Mouse (Mus musculus) lung, adult 2 months (tissue): ENCODE results near the gene Drg1. TPM values are rescaled to one million over a fixed set of nuclear protein-coding genes. Genes with fewer than 3 reads are reported as not detected.
"Not testable (repeated sequence)": the region's sequence is repeated elsewhere in the genome, so short reads cannot be mapped to it uniquely, and the experiment has no call there.

Experiments used
- DNase-seq: peaks from one replicate; pipeline ENCODE4 v3.0.0; 2022
- H3K4me1 ChIP-seq: fragments of 200-500 bp; 2 replicates; pipeline ENCODE4 v1.6.1; 2011; ENCODE audit warnings: low read length; ENCODE audit not compliant: control insufficient read depth, insufficient read depth
- H3K4me3 ChIP-seq: fragments of 200-500 bp; replicated peaks from 2 replicates; pipeline ENCODE3; 2011; ENCODE audit warnings: low read depth, mild to moderate bottlenecking, control low read depth, low read length; ENCODE audit errors: extremely low read depth
- CTCF ChIP-seq: fragments of 200-500 bp; IDR thresholded peaks from 2 replicates; pipeline ENCODE4 v1.5.1; 2011; ENCODE audit warnings: mild to moderate bottlenecking, low read length, control low read depth; ENCODE audit not compliant: insufficient read depth
- POLR2A ChIP-seq: fragments of 200-500 bp; IDR thresholded peaks from 2 replicates; pipeline ENCODE4 v1.6.1; 2011; ENCODE audit warnings: low read depth, mild to moderate bottlenecking, control low read depth, low read length, borderline replicate concordance; ENCODE audit errors: extremely low read depth
- WGBS: fragments of 180-500 bp; shearing (Covaris S2); methylation state at CpG from one replicate; pipeline ENCODE4 v1.1.7; 2018; 5-methylcytosine and 5-hydroxymethylcytosine counted together
- polyA plus RNA-seq: library from polyadenylated mRNA; depleted of rRNA; stranded (reverse); fragments of >200 nt; gene quantifications from 2 replicates; pipeline ENCODE4 v1.2.3, GENCODE M21; 2012

Drg1 gene
- polyA plus RNA-seq, 1 experiment = 21.5 TPM

DNA sequence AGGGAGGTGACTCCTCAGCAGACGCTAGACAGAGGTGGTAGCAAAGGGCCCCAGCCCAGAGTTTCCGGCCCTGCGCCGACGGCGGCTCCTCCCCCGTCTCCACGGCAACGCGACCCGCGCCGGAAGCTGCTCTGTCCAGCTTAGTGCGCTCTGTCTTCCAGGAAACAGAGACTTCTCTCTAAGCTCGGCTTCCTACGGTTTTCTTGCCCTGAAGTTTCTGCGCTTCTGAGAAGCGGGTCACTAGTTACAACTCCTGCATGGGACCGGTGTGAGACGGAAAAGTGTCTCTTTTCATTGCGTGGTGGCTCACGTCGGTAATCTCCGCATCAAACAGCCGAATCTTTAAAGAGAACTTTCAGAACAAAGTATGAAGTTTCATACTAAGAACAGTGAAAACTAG, 72.9 kb downstream of the Drg1 start, which contains the start of gene Sfi1:
Gene Sfi1, minus strand, starts transcription at position 101 of the 400 bp plus-strand sequence.
- WGBS = 85% methylated on average over 25 of the region's 25 CpGs
- DNase-seq = no peak
- Histone ChIP-seq H3K4me1 (no peaks in the 10 kb centered on the region), H3K4me3 (peak within 1 kb of the TSS; percentile 1)
- TF ChIP-seq POLR2A = no peak
- TF ChIP-seq CTCF = no peak

DNA sequence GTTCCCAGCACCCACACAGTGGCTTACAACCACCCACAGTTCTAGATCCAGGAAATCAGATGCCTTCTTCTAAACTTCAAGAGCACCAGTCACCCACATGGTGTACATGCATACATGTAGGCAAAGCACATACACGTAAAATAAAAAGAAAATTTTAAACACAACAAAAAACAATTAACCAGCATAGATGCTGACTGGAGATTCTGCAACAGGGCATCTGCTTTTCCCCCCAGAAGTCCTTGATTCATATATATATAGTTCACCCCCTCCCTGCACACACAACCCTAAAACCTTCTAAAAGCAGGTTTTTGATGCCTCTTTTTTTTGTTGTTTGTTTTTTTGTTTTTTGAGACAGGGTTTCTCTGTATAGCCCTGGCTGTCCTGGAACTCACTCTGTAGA, 83.5 kb downstream of the Drg1 start:
- DNase-seq, H3K4me1 ChIP-seq, H3K4me3 ChIP-seq: not testable (repeated sequence)
- 89% methylated on average over 1 of the region's 1 CpGs for WGBS

- DNase-seq, H3K4me1 ChIP-seq, H3K4me3 ChIP-seq: not testable (repeated sequence)
- WGBS = 59% methylated on average over 1 of the region's 1 CpGs
Observed at GRCm38 (mm10) chr11:3181971-3182370, 84.2 kb downstream of the Drg1 start.

DNA sequence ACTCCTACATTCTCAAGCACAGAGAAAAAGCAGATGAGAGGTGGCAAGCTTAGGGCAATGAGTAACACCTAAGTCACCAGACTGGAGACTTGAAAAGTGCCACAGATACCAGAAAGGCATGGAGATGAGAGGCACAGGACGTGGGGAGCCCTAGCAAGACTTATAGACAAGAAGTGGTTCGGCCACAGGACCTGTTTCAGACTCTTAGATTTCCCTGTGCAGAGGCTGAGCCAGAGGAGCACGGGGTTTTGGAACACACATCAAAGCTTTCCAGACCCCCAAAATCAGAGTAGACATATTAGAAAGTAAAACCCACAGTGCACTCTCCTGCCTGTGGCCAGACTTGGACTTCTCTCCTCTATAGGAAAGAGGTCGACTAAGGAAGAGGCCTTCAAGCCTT, 85.0 kb downstream of the Drg1 start:
- H3K4me1 ChIP-seq, H3K4me3 ChIP-seq: not testable (repeated sequence)
- WGBS = 40% methylated on average over 4 of the region's 4 CpGs
- DNase-seq = peak; percentile 72

DNA sequence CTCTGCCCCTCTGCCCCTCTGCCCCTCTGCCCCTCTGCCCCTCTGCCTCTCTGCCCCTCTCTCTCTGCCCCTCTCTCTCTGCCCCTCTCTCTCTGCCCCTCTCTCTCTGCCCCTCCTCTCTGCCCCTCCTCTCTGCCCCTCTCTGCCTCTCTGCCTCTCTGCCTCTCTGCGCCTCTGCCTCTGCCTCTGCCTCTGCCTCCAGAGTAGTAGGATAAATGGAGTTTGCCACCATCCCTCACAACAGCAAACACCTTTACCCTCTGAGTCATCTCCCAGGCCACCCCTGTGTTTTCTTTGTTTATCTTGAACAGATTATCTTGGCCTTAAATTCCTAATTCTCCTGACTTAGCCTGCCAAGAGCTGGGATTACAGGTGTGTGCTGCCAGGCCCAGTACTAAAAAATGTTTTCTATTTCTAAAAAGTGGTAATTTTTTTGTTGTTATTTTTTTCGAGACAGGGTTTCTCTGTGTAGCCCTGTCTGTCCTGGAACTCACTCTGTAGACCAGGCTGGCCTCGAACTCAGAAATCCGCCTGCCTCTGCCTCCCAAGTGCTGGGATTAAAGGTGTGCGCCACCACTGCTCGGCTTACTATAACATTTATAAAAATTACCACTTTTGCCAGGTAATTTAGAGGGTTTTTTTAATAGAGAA, 85.6 kb downstream of the Drg1 start:
- DNase-seq, H3K4me3 ChIP-seq, H3K4me1 ChIP-seq: not testable (repeated sequence)
- WGBS = 72% methylated on average over 6 of the region's 6 CpGs

GRCm38 (mm10) chr11:3179726-3180092, 86.5 kb downstream of the Drg1 start:
- H3K4me3 ChIP-seq, H3K4me1 ChIP-seq: not testable (repeated sequence)
- DNase-seq = peak; percentile 40
- WGBS = 82% methylated on average over 7 of the region's 7 CpGs

- not testable (repeated sequence) for H3K4me1 ChIP-seq, H3K4me3 ChIP-seq, DNase-seq
- WGBS = 82% methylated on average over 6 of the region's 6 CpGs
Observed at GRCm38 (mm10) chr11:3178968-3179725, 87.1 kb downstream of the Drg1 start.

GRCm38 (mm10) chr11:3173425-3174318, 92.5 kb downstream of the Drg1 start:
- not testable (repeated sequence) for H3K4me3 ChIP-seq, H3K4me1 ChIP-seq
- DNase-seq = peak; percentile 69
- 75% methylated on average over 11 of the region's 11 CpGs for WGBS

GRCm38 (mm10) chr11:3172526-3172925, 93.7 kb downstream of the Drg1 start:
- H3K4me1 ChIP-seq, H3K4me3 ChIP-seq, DNase-seq: not testable (repeated sequence)
- WGBS = 43% methylated on average over 4 of the region's 6 CpGs

DNA sequence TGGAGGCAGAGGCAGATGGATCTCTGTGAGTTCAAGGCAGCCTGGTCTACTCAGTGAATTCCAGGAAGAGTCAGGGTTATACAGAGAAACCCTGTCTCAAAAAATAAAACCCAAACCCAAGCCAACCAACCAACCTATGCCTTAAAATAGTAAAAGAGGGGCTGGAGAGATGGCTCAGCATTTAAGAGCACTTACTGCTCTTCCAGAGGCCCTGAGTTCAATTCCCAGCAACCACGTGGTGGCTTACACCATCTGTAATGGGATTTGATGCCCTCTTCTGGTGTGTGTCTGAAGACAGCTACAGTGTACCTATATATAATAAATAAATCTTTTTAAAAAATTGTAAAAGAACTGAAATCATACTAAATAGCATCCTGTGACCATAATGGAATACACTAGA, 94.3 kb downstream of the Drg1 start:
- DNase-seq = peak; percentile 48
- WGBS = 63% methylated on average over 1 of the region's 1 CpGs
- H3K4me3 ChIP-seq, H3K4me1 ChIP-seq: not testable (repeated sequence)

GRCm38 (mm10) chr11:3169042-3169441, 97.2 kb downstream of the Drg1 start:
- not testable (repeated sequence) for H3K4me3 ChIP-seq, DNase-seq, H3K4me1 ChIP-seq
- 64% methylated on average over 2 of the region's 2 CpGs for WGBS

DNA sequence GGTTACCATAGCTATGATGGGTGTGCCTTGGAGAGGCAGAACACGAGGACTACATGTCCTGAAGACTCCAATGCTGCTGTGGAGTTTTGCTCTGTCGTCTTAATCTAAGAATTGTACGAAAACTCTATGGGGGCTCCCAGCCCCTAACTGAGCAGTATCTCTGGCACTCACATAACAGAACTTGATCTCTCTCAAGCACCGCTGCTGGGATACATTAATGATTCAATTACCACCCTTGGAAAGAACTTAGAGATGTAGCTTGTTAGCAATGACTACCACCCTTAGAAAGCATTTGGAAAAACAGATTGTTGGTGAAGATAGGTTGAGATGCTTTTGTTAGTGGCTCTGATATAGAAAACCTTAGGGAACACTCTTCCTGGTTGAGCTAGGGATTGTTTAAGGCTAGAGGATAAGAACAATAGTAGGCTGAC, 98.6 kb downstream of the Drg1 start:
- peak; percentile 61 for DNase-seq
- WGBS = 63% methylated on average over 4 of the region's 4 CpGs
- H3K4me3 ChIP-seq, H3K4me1 ChIP-seq: not testable (repeated sequence)

GRCm38 (mm10) chr11:3167129-3167528, 99.1 kb downstream of the Drg1 start:
- H3K4me3 ChIP-seq, DNase-seq, H3K4me1 ChIP-seq: not testable (repeated sequence)
- 88% methylated on average over 4 of the region's 4 CpGs for WGBS

- not testable (repeated sequence) for DNase-seq, H3K4me3 ChIP-seq, H3K4me1 ChIP-seq
Observed at GRCm38 (mm10) chr11:3166321-3166720, 99.9 kb downstream of the Drg1 start.

- 86% methylated on average over 3 of the region's 5 CpGs for WGBS
- DNase-seq = not testable (repeated sequence)
Observed at GRCm38 (mm10) chr11:3165210-3165782, 100.9 kb downstream of the Drg1 start.

More at GRCm38 (mm10) chr11:3165210-3165782, 100.9 kb downstream of the Drg1 start:
- H3K4me3 ChIP-seq, H3K4me1 ChIP-seq: not testable (repeated sequence)
